Mouse (Mus musculus) gastrocnemius, postnatal 14 days (tissue): Measurements from ENCODE around the gene Tmem151a. TPM values are rescaled to one million over a fixed set of nuclear protein-coding genes. Genes with fewer than 3 reads are reported as not detected.

Source experiments
- DNase-seq: peaks from one replicate; pipeline ENCODE4 v3.0.0; 2021; ENCODE audit warnings: mixed read lengths
- intact Hi-C: fragments of 180-260 bp; cut with DNase I; formaldehyde crosslinking; loops from one replicate; pipeline ENCODE4 v1.15.1; 2025; ENCODE audit warnings: low total_unique reads
- total RNA-seq, 2 experiments: library from RNA; stranded (reverse); gene quantifications; 2 replicates each; pipeline ENCODE4 v1.2.3; 2021

Tmem151a gene
- total RNA-seq, 2 experiments from 2014 or later, result 0.16 to 0.69 TPM

GRCm38 (mm10) chr19:5051515-5051914 lies 33.8 kb downstream of the Tmem151a start:
- intact Hi-C loops, result no loop called here

DNA sequence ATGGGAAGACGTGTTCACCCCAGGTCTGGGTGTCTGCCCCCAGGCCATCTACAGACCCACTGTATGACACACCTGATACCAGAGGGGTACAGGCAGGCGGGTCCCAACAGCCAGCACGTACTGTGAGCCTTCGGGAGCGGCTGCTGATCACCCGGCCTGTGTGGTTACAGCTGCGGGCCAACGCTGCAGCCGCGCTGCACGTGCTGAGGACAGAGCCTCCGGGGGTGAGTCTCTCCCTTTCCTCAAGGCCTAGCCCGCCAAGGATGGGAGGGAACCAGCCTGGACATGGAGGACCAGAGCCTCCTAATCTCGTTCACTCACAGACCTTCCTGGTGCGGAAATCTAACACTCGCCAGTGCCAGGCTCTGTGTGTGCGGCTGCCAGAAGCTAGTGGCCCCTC lies 34.3 kb downstream of the Tmem151a start:
- intact Hi-C loops, result no loop called here
- no peak for DNase-seq

More at GRCm38 (mm10) chr19:5051515-5051914, 33.8 kb downstream of the Tmem151a start:
- DNase-seq, result no peak

DNA sequence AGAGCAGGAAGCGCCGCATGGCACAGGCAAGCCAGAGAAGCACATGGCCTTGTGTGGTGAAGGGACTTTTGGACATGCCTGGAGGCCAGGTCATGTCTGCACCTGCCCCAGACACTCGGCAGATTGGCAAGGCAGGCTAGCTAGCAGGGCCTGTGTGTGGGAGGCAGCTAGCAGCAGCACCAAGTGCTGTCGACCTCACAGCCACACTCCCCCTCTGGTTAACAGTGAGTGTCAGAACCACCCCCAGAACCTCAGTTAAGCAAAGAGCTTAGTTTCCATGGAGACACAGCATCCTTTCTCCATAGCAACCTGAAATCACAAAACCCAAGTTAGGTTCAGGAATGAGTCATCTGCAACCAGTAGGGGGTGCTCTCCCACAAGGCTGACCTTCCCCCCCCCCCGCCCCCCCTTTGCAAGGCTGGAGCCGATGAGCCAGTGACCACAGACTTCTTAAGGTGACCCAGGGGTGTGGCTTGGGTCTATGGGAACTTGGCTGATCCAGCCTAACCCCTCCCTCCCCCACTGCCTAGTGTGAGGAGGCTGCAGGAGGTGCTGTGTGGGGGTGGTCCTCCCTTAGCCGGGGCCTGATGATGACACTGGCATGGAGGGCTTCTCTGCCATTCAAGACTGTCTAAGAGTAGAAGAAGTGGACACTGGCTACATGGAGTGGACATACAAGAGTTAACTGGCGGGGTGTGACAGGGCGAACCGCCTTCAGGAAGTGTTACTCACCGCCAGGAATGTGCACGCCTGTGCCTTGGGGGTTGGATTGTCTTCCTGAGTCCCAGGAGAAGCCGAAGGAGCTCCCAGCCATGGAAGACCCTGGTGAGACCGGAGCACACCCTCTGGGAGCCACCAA lies 35.1 kb downstream of the Tmem151a start, which contains the start of gene Rin1:
TSS of gene Rin1 (plus strand) at position 435 of the 859 bp plus-strand sequence.
- no peak for DNase-seq
- intact Hi-C loops, result no loop called here

DNA sequence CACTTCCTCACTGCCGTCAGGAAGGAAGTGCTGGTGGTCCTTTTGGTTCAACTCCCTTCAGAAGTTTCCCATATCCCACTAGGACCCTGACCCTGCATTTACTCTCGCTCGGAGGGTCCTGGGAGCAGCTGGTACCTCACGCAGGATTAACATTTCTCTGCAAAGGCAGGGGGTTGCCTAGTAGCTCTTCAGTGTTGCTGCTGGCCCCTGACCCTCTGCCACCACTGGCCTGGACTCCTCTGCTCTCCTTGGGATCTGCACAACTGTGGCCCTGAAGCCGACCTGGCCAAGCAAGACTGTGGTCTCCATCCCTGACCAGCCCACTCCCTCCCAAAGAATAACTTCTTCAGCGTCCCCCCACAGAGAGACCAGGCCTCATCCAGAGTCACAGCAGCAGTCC lies 36.0 kb downstream of the Tmem151a start:
- intact Hi-C loops, result no loop called here
- no peak for DNase-seq

- intact Hi-C loops, result no loop called here
- no peak for DNase-seq
These were observed 36.9 kb downstream of the Tmem151a start for GRCm38 (mm10) chr19:5048138-5049056.

DNA sequence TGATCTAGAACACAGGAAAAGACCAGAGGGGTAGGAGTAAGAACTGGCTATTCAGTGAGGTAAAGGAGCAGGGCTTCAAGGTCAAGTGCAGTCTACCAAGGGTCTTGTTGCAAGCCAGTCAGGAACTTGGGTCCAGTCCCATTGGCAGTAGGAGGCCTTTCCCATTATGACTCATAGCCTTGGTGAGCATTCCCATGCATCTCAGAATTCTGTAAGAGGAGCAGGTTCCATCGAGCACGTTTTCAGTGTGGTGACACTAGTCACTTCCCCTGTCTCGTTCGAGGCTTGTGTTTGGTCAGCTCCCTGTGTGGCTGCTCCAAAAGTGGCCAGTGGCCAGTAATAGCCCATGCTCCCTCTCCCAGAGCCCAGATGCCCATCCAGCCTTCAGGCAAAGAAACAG lies 39.8 kb downstream of the Tmem151a start:
- intact Hi-C loops, result no loop called here
- DNase-seq, result no peak

GRCm38 (mm10) chr19:5041588-5041987 lies 43.7 kb downstream of the Tmem151a start:
- intact Hi-C loops, result no loop called here
- no peak for DNase-seq

- intact Hi-C loops, result no loop called here
- DNase-seq, result peak; percentile 91
These were observed 44.3 kb downstream of the Tmem151a start, which contains the start of gene Brms1 for GRCm38 (mm10) chr19:5040862-5041523. TSS of gene Brms1 (plus strand) at chr19:5041354.

GRCm38 (mm10) chr19:5039301-5040114 lies 45.8 kb downstream of the Tmem151a start:
- DNase-seq, result no peak

GRCm38 (mm10) chr19:5038709-5039156 lies 46.6 kb downstream of the Tmem151a start, which contains the start of the genes B4gat1 and AC124502.3:
TSS of gene B4gat1 (plus strand) at chr19:5038826.
TSS of gene AC124502.3 (plus strand) at chr19:5038891.
- intact Hi-C loops, result no loop called here
- DNase-seq, result peak; percentile 91

More at GRCm38 (mm10) chr19:5039301-5040114, 45.8 kb downstream of the Tmem151a start:
- intact Hi-C loops, result no loop called here

DNA sequence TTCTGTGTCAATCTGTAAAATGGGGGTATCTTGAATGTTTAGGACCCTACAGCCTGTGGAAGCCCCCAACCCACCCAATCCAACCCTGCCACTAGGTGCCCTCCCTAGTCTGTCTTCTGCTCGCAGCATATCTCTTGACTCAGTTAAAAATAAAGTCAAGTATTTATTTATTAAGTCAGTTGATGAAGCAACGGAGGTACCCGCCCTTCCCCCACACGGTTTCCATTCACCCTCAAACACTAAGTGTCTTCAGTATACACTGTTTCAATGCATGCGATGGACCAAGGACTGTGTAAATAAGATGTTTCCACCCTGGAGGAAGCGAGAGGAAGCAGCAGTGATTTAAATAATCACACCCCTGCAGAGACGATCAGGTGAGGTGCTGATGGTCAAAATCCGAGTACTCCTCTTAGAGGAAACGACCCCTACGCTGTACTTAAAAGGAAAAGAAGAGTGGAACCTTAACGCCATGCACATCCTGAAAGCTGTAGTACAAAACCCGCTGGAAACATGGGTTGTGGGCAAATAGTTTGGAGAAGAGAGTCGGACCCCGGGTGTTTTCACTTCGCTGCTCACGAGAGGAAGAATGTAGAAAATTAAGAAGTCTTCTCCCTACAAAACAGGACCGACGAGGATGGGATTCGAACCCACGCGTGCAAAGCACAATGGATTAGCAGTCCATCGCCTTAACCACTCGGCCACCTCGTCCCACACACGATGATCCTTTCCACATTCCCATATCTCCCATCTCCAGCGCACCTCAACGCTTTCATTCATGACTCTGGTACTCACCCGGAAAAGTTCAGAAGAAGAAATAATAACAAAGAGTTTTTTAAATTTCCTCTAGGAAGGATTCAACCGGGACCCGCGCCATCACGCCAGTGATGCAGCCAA lies 47.4 kb downstream of the Tmem151a start:
- intact Hi-C loops, result no loop called here
- DNase-seq, result peak; percentile 68

DNA sequence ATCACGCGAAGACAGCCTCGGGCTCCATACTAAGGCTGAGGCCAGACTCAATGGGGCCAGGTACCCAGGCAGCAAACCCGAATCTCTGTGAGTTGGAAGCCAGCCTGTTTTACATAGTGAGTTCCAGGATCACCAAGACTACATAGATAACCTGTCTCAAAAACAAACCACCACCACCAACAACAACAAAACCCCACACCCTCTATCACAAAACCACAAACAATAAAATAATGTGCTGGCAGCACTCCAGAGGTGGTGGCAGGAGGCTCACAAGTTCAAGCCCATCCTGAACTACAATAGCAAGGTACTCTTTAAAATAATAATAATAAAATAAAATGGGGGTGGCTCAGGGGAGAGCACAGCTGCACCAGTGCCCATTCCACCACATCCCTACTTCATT lies 48.8 kb downstream of the Tmem151a start:
- intact Hi-C loops, result no loop called here
- no peak for DNase-seq

- intact Hi-C loops, result no loop called here
- no peak for DNase-seq
These were observed 52.6 kb downstream of the Tmem151a start for GRCm38 (mm10) chr19:5032686-5033085.

DNA sequence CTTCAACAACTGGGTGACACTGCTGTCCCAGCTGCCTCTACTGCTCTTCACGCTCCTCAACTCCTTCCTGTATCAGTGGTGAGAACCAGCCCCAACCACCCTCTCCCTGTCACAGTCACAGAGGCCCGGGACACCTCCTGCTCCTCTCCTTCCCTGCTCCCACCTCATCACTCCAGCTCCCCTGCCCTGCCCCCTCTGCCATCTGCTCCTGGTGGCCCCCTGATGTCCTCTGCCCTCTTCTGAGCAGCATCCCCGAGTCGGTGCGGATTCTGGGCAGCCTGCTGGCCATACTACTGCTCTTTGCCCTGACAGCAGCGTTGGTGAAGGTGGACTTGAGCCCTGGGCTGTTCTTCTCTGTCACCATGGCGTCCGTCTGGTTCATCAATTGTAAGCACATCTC lies 59.2 kb downstream of the Tmem151a start:
- intact Hi-C loops, result no loop called here
- DNase-seq, result no peak

GRCm38 (mm10) chr19:5023621-5024479 lies 61.5 kb downstream of the Tmem151a start, which contains the start of gene Slc29a2:
TSS of gene Slc29a2 (plus strand) at chr19:5023860.
- peak; percentile 93 for DNase-seq
- intact Hi-C loops, result no loop called here

GRCm38 (mm10) chr19:5021416-5021815 lies 63.9 kb downstream of the Tmem151a start:
- DNase-seq, result no peak
- intact Hi-C loops, result no loop called here
